Mouse (Mus musculus): ENCODE measurements around the gene Arl6ip6.

The Arl6ip6 gene

GRCm38 (mm10) chr2:53191523-53192220 lies at the start of gene Arl6ip6:
Gene Arl6ip6, plus strand, starts transcription at chr2:53191726.
- DNase-seq, result peak; percentile 98

GRCm38 (mm10) chr2:53146852-53147251 lies 44.7 kb upstream of the Arl6ip6 start:
- no peak for DNase-seq

GRCm38 (mm10) chr2:53173966-53174365 lies 17.6 kb upstream of the Arl6ip6 start:
- DNase-seq, result no peak

- no peak for DNase-seq
Measured at GRCm38 (mm10) chr2:53178966-53179365, 12.6 kb upstream of the Arl6ip6 start.

- no peak for DNase-seq
Measured at GRCm38 (mm10) chr2:53179876-53180275, 11.7 kb upstream of the Arl6ip6 start.

- DNase-seq, result no peak
Measured at GRCm38 (mm10) chr2:53189811-53190210, 1.7 kb upstream of the Arl6ip6 start.

DNA sequence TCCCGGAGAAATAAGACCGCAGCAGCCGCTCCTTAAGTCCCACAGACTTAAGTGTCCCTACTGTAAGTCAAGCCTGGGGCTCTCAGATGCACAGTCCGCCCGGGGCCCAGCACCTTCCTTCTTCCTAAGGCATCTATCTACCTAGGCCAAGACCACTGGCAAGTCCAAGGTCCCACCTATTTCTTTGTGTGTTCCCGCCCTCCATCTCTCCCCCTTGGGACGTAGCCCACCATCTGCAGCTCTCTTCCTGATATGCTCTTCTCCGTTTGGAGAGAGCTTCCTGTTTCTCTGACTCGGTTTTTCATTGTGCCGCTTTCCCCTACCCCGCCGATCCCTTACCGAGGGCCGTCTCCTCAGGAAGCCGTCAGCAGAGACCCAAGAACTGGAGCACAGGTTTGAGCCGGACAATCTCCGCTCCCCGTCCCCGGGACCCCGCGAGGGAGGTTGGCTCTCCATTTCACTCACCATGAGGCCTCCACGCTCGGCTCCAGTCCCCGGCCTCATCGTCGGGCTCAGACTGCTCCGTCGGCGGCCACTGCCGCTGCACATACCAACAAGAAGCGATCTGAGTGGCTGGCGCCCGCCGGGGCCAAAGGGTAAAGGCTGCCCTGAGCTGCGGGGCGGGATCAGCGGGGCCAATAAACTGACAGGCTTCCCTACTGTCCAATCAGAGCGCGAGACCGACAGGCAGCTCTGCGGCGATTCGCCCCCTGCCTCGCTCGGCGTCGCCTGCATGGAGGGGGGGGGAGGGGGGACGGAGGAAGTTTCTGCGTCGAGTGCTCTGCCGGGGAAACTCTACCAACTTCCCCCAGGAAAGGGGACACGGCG lies 628 bp upstream of the Arl6ip6 start, which contains the start of gene Prpf40a:
TSS of gene Prpf40a (minus strand) at position 601 of the 828 bp plus-strand sequence.
- DNase-seq, result peak; percentile 99

- DNase-seq, result no peak
Measured at GRCm38 (mm10) chr2:53192386-53192785, 860 bp downstream of the Arl6ip6 start.

DNA sequence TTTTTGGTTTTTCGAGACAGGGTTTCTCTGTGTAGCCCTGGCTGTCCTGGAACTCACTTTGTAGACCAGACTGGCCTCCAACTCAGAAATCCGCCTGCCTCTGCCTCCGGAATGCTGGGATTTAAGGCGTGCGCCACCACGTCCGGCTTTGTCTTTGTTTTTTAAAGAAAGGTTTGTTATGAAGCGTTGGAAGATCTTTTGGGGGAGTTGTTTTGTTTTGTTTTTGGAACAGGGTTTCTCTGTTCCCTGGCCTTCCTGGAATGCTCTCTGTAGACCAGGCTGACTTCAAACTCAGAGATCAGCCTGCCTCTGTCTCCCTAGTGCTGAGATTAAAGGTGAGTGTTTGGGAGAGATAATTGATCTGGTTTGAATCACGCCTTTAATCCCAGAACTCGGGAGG lies 4.9 kb downstream of the Arl6ip6 start:
- DNase-seq, result no peak

DNA sequence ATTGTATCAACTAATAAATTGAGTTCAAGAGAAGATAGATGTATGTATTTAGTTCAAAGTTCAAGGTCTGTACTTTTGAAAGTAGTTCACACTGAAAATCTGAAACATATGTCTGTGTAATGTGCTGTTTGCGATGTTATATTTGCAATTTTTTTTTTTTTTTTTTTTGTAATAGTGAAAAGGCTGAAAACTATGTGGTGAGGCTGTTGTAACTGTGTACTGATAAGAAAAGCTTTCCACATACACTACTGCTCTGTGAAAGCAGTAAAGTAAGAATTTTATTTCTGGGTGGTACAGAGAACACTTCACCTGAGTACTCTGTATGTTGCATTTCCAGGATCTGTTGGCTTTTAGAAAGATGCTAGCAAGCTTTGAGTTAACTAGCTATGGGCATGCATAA lies 7.7 kb downstream of the Arl6ip6 start:
- no peak for DNase-seq

DNA sequence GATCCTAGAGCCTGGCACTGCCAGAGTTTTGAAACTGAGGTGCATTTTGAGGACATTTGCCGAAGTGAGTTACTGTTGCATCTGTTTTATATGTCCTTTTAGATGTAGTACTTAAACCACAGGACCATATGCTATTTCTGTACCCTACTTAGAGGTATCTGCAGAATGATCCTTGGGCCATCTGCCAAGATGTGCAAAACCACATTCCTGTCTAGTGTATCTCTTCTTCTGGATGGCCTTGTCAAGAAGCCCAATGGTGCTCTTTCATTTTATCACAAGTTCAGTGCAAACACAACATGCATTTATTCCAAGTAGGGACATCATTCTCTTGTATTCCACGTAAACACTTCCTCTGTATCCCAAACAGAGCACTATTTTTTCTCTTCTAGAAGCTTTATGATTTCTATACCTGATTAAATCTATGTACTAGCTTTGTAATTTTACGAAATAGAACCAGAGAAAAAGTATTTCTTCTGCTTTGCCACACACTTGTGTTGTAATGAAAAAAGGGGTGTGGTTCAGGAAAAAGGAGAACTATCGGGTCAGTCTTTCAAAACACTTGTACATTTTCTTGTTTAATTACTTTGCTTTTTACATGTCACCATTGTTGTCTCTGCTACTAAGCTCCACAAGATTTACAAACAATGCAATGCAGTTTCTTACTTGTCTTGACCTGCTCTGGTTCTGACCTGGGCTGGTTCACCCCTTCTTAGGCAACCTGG lies 8.8 kb downstream of the Arl6ip6 start:
- peak; percentile 14 for DNase-seq

DNA sequence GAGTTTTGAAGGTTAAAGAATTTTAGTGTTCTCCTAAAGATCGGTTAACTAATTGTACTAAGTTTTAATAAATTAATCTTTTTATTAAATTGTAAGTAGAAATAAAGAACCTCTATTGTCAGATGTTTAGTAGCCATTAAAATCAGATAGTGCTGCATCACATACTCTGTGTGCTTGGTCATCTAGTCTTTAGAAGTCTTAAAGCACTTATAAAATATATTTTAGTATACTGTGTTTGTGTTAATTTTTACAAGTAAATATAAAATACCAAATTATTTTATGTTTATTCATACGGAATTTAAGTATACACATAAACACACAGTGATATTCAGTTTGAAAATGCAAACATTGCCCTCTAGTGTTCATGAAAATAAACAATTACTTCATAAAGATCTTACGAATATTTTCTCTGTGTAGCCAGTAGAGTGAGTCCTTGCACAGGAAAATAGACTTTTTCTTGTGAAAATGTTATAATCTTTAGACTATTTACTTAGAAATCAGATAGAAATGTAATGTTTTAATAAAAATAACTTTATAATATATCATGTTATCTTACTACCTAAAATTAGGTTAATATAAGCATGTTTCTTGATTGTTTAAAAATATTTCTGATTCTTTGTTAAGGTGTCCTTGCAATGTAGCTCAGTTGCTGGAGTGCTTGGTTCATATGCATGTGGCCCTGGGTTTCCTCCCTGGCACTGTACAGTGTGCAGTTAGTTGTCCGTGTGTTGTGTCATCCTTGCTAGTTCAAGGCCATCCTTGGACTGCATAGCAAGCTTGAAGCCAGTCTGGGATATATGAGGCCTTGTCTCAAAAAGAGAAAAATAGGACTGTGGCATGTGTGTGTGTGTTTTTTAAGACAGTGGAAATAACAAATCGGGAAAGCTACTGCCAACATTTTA lies 13.1 kb downstream of the Arl6ip6 start:
- DNase-seq, result no peak

DNA sequence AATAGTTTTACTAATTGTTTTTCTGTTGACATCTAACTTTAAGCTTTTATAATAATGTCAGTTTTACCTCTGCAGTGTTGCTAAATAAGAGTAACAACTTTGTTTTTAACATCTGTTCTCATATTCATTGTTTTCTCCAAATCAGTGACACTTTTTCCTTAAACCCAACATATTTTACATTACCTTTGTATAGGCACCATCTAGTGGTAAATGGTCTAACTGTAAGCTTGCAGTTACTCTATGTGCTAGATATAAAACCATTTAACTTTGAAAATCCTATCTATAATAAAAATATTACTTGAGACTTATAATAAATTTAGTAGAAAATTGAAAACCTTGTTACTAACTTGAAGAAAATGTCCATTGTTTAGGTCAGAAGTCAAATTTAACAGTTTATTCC lies 15.2 kb downstream of the Arl6ip6 start:
- no peak for DNase-seq

GRCm38 (mm10) chr2:53213493-53213892 lies 22.0 kb downstream of the Arl6ip6 start:
- DNase-seq, result no peak

DNA sequence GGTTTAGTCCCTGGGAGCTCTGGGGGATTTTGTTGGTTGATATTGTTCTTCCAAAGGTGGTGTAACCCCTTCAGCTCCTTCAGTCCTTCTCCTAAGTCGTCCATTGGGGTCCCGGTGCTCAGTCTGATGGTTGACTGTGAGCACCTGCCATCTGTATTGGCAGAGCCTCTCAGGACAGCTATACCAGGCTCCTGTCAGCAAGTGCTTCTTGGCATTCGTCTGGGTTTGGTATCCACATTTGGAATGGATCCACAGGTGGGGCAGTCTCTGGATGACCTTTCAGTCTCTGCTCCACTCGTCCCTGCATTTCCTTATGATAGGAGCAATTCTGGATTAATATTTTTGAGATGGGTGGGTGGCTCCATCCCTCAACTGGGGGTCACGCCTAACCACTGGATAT lies 30.7 kb downstream of the Arl6ip6 start:
- no peak for DNase-seq

DNA sequence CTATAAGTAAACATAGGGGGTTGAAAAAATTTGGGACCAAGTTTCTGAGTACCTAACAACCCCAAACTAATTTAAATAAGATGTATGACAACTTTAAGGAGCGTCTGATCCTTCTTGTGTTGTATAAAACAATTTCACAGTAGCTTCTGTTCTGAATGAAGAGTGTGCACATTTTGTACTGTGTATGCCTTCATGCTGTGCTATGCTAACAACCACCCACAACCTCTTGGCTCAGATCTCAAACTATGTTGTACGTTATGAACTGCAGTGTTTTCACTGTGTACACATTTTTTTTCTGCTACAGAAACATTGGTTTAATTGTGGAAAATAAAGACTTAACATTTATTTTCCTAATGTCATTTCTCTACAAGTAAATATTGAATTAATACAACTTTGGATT lies 65.5 kb downstream of the Arl6ip6 start:
- no peak for DNase-seq

Measured in lung, postnatal 36 days (tissue).